ENCODE assay signal across 10 mouse cellular contexts in genomic region chr15:97033485-97033991, GRCm38 (mm10). TPM values are rescaled to one million over a fixed set of nuclear protein-coding genes. Genes with fewer than 3 reads are reported as not detected.
DNase-seq lines count a peak whose midpoint lies in the region; ATAC-seq and TF ChIP-seq lines count a peak whose summit lies in the region.
"Had no signal": no experiment of that assay in that cellular context is flagged by ENCODE, and none has a peak within 500 bp of the region (broad histone marks: within the 10 kb centered on the region; RNA-seq: fewer than 3 reads in every experiment).

No protein-coding gene starts in this region.

- no peaks in the 10 kb centered on the region for H3K36me3 ChIP-seq in kidney, postnatal 0 days (ENCODE audit: insufficient read depth, low read length)

- DNase-seq in kidney, postnatal 0 days (ENCODE audit: low spot score) = peak; percentile 49
- DNase-seq in kidney, postnatal 25 days = no peak
- DNase-seq in embryo, embryonic 10 days (ENCODE audit: low spot score) = peak; percentile 87
- DNase-seq in mesoderm, embryonic 11.5 days (ENCODE audit: low read depth, low spot score) = peak; percentile 74
- no peak for DNase-seq in left cerebral cortex, postnatal 10 days (ENCODE audit: extremely low spot score in 1 of 2, low spot score in 2 of 2)
- no peak for DNase-seq in layer of hippocampus, postnatal 14 days (ENCODE audit: low spot score in 2 of 2)
- DNase-seq in cerebellum, postnatal 4 days (ENCODE audit: low spot score in 2 of 2) = no peak
- DNase-seq: forebrain, postnatal 0 days; kidney, adult 9 months had no signal

- no peaks in the 10 kb centered on the region for H3K27me3 ChIP-seq in kidney, postnatal 0 days (ENCODE audit: insufficient read depth, low read length)

- H3K27ac ChIP-seq in kidney, postnatal 0 days = no peak overlapping the region
- H3K27ac ChIP-seq in embryonic fibroblast, embryonic 13.5 days (ENCODE audit: insufficient read depth, low read length) = peak overlapping the region; percentile 1; the same call in 1 of the 2 replicates

- H3K9ac ChIP-seq in kidney, postnatal 0 days (ENCODE audit: low read depth, low read length) = no peak overlapping the region
- H3K9ac ChIP-seq: forebrain, postnatal 0 days had no signal

- TF ChIP-seq POLR2A in embryonic fibroblast, embryonic 13.5 days (IDR thresholded peaks at IDR 0.05; ENCODE audit: low read depth, low read length) = no peak

- no peak for TF ChIP-seq CTCF in kidney, postnatal 0 days (IDR thresholded peaks at IDR 0.05; ENCODE audit: low read depth)
- TF ChIP-seq CTCF in embryonic fibroblast, embryonic 13.5 days (IDR thresholded peaks at IDR 0.05; ENCODE audit: borderline replicate concordance, insufficient read depth, low read length) = no peak

- intact Hi-C loops in left cerebral cortex, postnatal 10 days (cut with DNase I) = no loop called here

- ATAC-seq in kidney, postnatal 0 days (replicated peaks; ENCODE audit: low FRiP score, low read depth) = no peak
- ATAC-seq: forebrain, postnatal 0 days had no signal

- H3K4me3 ChIP-seq in kidney, postnatal 0 days (replicated peaks; ENCODE audit: low read depth, low read length) = no peak overlapping the region
- no peak overlapping the region for H3K4me3 ChIP-seq in embryonic fibroblast, embryonic 13.5 days (ENCODE audit: insufficient read depth, low read length)

- H3K9me3 ChIP-seq in kidney, postnatal 0 days (replicated peaks; ENCODE audit: low read length) = no peaks in the 10 kb centered on the region

- H3K4me1 ChIP-seq in kidney, postnatal 0 days (replicated peaks; ENCODE audit: insufficient read depth, low read length) = no peaks in the 10 kb centered on the region
- peaks cover 2% of the 10 kb centered on the region; the same call in 1 of the 2 replicates for H3K4me1 ChIP-seq in embryonic fibroblast, embryonic 13.5 days (ENCODE audit: control insufficient read depth, insufficient read depth, low read length)

- H3K4me2 ChIP-seq in kidney, postnatal 0 days (ENCODE audit: low read length) = no peak overlapping the region

- 33% methylated on average over 9 of the region's 9 CpGs for WGBS in kidney, postnatal 0 days

RNA-seq across cellular contexts. Expression of gene Slc38a4, which starts 22.2 kb away (rescaled TPM):
- 38.4 and 41.3 TPM in 2 replicates for polyA plus RNA-seq in kidney, postnatal 0 days (2015; fragmentation: Nextera tagmentation; extraction: Ambion mirVana)
- 71.6 and 93.6 TPM in 2 replicates for polyA plus RNA-seq in embryonic fibroblast, embryonic 13.5 days (2011; ENCODE audit: insufficient read length, low read depth, missing spikeins)
- 1 to 10 TPM; 1.7 TPM for total RNA-seq in left cerebral cortex, postnatal 10 days (2021)
- total RNA-seq in layer of hippocampus, postnatal 14 days (2021) = 1 to 10 TPM in 1 of 2 experiments, under 1 TPM in 1; 0.95 to 1.1 TPM

Comparison
In these comparisons a context has a peak if more than half of its experiments do, and no peak if none do; other contexts are left out.
1. DNase-seq: peak in kidney, postnatal 0 days (single experiment), embryo, embryonic 10 days (single experiment) and mesoderm, embryonic 11.5 days (single experiment); none in kidney, postnatal 25 days (0 of 2), left cerebral cortex, postnatal 10 days (0 of 2), layer of hippocampus, postnatal 14 days (0 of 2) and cerebellum, postnatal 4 days (0 of 2).